Mouse (Mus musculus) bone marrow macrophage, adult 2 months (primary cell): ENCODE measurements around the gene Ralb.

Source experiments
- CTCF ChIP-seq: IDR thresholded peaks from 2 replicates; pipeline ENCODE4 v1.5.1; 2012; ENCODE audit warnings: low read depth, mild to moderate bottlenecking, low read length, moderate library complexity
- POLR2A ChIP-seq: IDR thresholded peaks from 2 replicates; pipeline ENCODE4 v1.6.1; 2012; ENCODE audit warnings: mild to moderate bottlenecking, low read depth, low read length, borderline replicate concordance

- TF ChIP-seq CTCF (no peak), POLR2A (no peak)
Measured at GRCm38 (mm10) chr1:119534341-119534740, 29.7 kb upstream of the Ralb start.
